8 mouse cellular contexts compared by ENCODE assay signal in genomic region chr1:152592609-152593008, GRCm38 (mm10).
DNase-seq lines count a peak whose midpoint lies in the region; ATAC-seq and TF ChIP-seq lines count a peak whose summit lies in the region.

No protein-coding gene starts in this region.

- H3K9ac ChIP-seq in MEL (ENCODE audit: control insufficient read depth, low read depth, low read length, poor library complexity, severe bottlenecking), result no peak overlapping the region

- intact Hi-C loops in heart, postnatal 14 days (cut with DNase I), result no loop called here

- H3K4me1 ChIP-seq in MEL (ENCODE audit: control insufficient read depth in 1 of 2, insufficient read depth in 2 of 2, low read length in 2 of 2), result peaks cover 0 to 30% of the 10 kb centered on the region in 2 experiments; a peak in 3 of 4 replicates

- no peak for TF ChIP-seq RAD21 in MEL (IDR thresholded peaks at IDR 0.05; ENCODE audit: low read depth, low read length)

- H3K36me3 ChIP-seq in MEL (ENCODE audit: control insufficient read depth in 1 of 2, insufficient read depth in 2 of 2, low read length in 2 of 2), result peaks cover 0 to 17% of the 10 kb centered on the region in 2 experiments; a peak in 2 of 4 replicates

- no peak for TF ChIP-seq POLR2A in MEL (IDR thresholded peaks at IDR 0.05; ENCODE audit: control insufficient read depth in 1 of 2, insufficient read depth in 1 of 2, low read depth in 1 of 2, low read length in 2 of 2, poor library complexity in 1 of 2)

- peak overlapping the region; percentile 32; the same call in 1 of the 2 replicates for H3K27ac ChIP-seq in MEL (ENCODE audit: control insufficient read depth, low read depth, low read length)

- TF ChIP-seq EP300 in MEL (IDR thresholded peaks at IDR 0.05; ENCODE audit: low read depth in 1 of 2, low read length in 2 of 2), result peak; percentile 73 to 85

- DNase-seq in adrenal gland, postnatal 14 days, result peak; percentile 55
- no peak for DNase-seq in adrenal gland, adult 18-20 months (ENCODE audit: low spot score in 2 of 2)
- DNase-seq in MEL (ENCODE audit: low read depth, low spot score), result peak; percentile 76
- peak; percentile 61 to 64 for DNase-seq in heart, postnatal 14 days
- no peak for DNase-seq in retina, embryonic 14.5 days (ENCODE audit: low spot score)
- DNase-seq in cerebellum, adult 9-11 months, result no peak
- DNase-seq in urinary bladder, postnatal 25 days (ENCODE audit: low spot score), result no peak

- no peaks in the 10 kb centered on the region for H3K79me2 ChIP-seq in MEL (ENCODE audit: control insufficient read depth, insufficient read depth, low read length, poor library complexity)

- peak overlapping the region in 1 of 2 experiments; percentile 51; a peak in 3 of 4 replicates for H3K4me3 ChIP-seq in MEL (ENCODE audit: control insufficient read depth in 1 of 2, insufficient read depth in 1 of 2, low read depth in 2 of 2, low read length in 2 of 2)

- no peaks in the 10 kb centered on the region for H3K27me3 ChIP-seq in MEL (ENCODE audit: control insufficient read depth in 1 of 2, insufficient read depth in 2 of 2, low read length in 2 of 2)

- no peak for TF ChIP-seq CTCF in MEL (IDR thresholded peaks at IDR 0.05 in 2 of 3, conservative IDR thresholded peaks at IDR 0.05 in 1 of 3; ENCODE audit: control insufficient read depth in 1 of 3, insufficient read depth in 1 of 3, low read depth in 2 of 3, low read length in 3 of 3, poor library complexity in 1 of 3, severe bottlenecking in 1 of 3)

- no peaks in the 10 kb centered on the region for H3K9me3 ChIP-seq in MEL (replicated peaks; ENCODE audit: insufficient read depth, low read length)

- peak; percentile 62 for ATAC-seq in megakaryocyte, adult 5-6 weeks (ENCODE audit: poor library complexity, severe bottlenecking)

TF ChIP-seq in MEL, 35 proteins besides CTCF, POLR2A, EP300 and RAD21:
- TF ChIP-seq JUND (IDR thresholded peaks at IDR 0.05; ENCODE audit: low read depth, low read length) (no peak), ELF1 (IDR thresholded peaks at IDR 0.05; ENCODE audit: low read depth, low read length) (no peak), TCF12 (IDR thresholded peaks at IDR 0.05; ENCODE audit: low read depth, low read length) (peak; percentile 85), ZNF384 (IDR thresholded peaks at IDR 0.05; ENCODE audit: low read depth, low read length) (no peak), MYC (IDR thresholded peaks at IDR 0.05; ENCODE audit: low read depth, low read length) (0 out of 2 replicates have a peak, but pooled peaks have one; percentile 32), CHD1 (IDR thresholded peaks at IDR 0.05; ENCODE audit: low read depth, low read length) (no peak), ZKSCAN1 (IDR thresholded peaks at IDR 0.05; ENCODE audit: low read depth, low read length) (no peak), ETS1 (IDR thresholded peaks at IDR 0.05; ENCODE audit: low read depth, low read length) (peak; percentile 75), KAT2A (conservative IDR thresholded peaks at IDR 0.05; ENCODE audit: low read depth, low read length) (no peak), NELFE (IDR thresholded peaks at IDR 0.05; ENCODE audit: low read depth, low read length) (no peak), MYB (IDR thresholded peaks at IDR 0.05; ENCODE audit: low read depth, low read length) (no peak), USF1 (IDR thresholded peaks at IDR 0.05; ENCODE audit: low read depth, low read length) (no peak), CHD2 (IDR thresholded peaks at IDR 0.05; ENCODE audit: low read length) (no peak), MAX (IDR thresholded peaks at IDR 0.05; ENCODE audit: low read length) (no peak; the same call in none of the 2 replicates), MAZ (IDR thresholded peaks at IDR 0.05; ENCODE audit: low read depth, low read length) (no peak), TBP (IDR thresholded peaks at IDR 0.05; ENCODE audit: low read depth, low read length) (no peak), POLR2AphosphoS5 (IDR thresholded peaks at IDR 0.05; ENCODE audit: borderline replicate concordance, low read depth, low read length) (no peak), HCFC1 (IDR thresholded peaks at IDR 0.05; ENCODE audit: low read depth, low read length) (no peak), MAFK (IDR thresholded peaks at IDR 0.05; ENCODE audit: borderline replicate concordance, low read depth, low read length) (no peak), UBTF (IDR thresholded peaks at IDR 0.05; ENCODE audit: borderline replicate concordance, insufficient read depth, low read depth, low read length) (no peak), MXI1 (IDR thresholded peaks at IDR 0.05; ENCODE audit: low read depth, low read length) (peak; percentile 70; the same call in 1 of the 2 replicates), USF2 (IDR thresholded peaks at IDR 0.05; ENCODE audit: borderline replicate concordance in 1 of 2, insufficient read depth in 1 of 2, low read depth in 1 of 2, low read length in 2 of 2) (no peak), BHLHE40 (IDR thresholded peaks at IDR 0.05; ENCODE audit: borderline replicate concordance, low read depth, low read length) (0 out of 2 replicates have a peak, but pooled peaks have one; percentile 32), GATA1 (IDR thresholded peaks at IDR 0.05; ENCODE audit: low read depth, low read length) (peak; percentile 84), NRF1 (IDR thresholded peaks at IDR 0.05; ENCODE audit: insufficient read depth, low read depth, low read length, poor library complexity, severe bottlenecking) (no peak), SIN3A (IDR thresholded peaks at IDR 0.05; ENCODE audit: low read length) (peak; percentile 55; the same call in 1 of the 2 replicates), TAL1 (IDR thresholded peaks at IDR 0.05; ENCODE audit: low read length) (peak; percentile 77), E2F4 (IDR thresholded peaks at IDR 0.05; ENCODE audit: borderline replicate concordance, low read depth, low read length) (no peak), SMC3 (IDR thresholded peaks at IDR 0.05; ENCODE audit: low read depth, low read length) (no peak), POLR2AphosphoS2 (IDR thresholded peaks at IDR 0.05; ENCODE audit: low read length) (no peak), ZC3H11A (IDR thresholded peaks at IDR 0.05; ENCODE audit: low read depth, low read length) (no peak), MEF2A (IDR thresholded peaks at IDR 0.05; ENCODE audit: extremely low read depth, insufficient replicate concordance, low read depth, low read length, poor library complexity, severe bottlenecking) (no peak), GABPA (IDR thresholded peaks at IDR 0.05; ENCODE audit: low read depth, low read length) (no peak), ZMIZ1 (IDR thresholded peaks at IDR 0.05; ENCODE audit: low read depth, low read length) (no peak), RCOR1 (IDR thresholded peaks at IDR 0.05; ENCODE audit: low read depth, low read length) (peak; percentile 66)

Comparison
In these comparisons a context has a peak if more than half of its experiments do, and no peak if none do; other contexts are left out.
1. DNase-seq: peak in adrenal gland, postnatal 14 days (single experiment), MEL (single experiment) and heart, postnatal 14 days (2 of 2); none in adrenal gland, adult 18-20 months (0 of 2), retina, embryonic 14.5 days (single experiment), cerebellum, adult 9-11 months (single experiment) and urinary bladder, postnatal 25 days (single experiment).